Mouse (Mus musculus) testis, postnatal 14 days (tissue): ENCODE data around the gene Sord.
"Not testable (repeated sequence)": the region's sequence is repeated elsewhere in the genome, so short reads cannot be mapped to it uniquely, and the experiment has no call there.

ENCODE experiments used
- DNase-seq: peaks from one replicate; pipeline ENCODE4 v3.0.0; 2021; ENCODE audit warnings: low spot score

The Sord gene

DNA sequence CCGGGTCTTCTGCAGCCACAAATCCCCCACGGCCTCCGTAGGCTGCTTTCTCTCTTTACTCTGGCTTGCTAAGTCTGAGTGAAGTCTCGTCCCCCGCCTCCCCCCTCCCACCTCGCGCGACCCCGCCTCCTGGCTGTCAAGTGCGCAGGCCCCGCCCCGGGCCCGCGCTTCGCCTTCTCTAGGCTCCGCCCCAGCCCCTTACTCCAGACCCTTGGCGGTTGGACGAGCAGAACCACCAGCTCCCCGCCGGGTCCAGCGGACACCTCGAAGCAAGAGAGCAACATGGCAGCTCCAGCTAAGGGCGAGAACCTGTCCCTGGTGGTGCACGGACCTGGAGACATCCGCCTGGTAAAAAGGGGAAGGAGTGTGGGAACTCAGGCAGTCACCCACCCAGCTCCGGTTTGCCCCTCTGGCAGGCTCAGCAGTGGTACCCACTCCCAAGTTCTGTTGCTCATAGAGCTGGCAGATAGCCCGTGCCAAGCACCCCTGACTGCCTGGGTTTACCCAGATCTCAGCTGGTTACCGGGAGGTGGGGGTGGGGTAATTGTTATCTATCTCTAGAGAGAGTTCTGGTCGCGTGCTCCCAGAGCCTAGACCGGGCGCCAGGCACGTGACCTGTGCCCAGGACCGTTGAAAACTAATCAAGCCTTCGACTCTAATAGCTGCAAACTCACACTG, at the start of gene Sord:
Gene Sord, plus strand, starts transcription at position 139 of the 678 bp plus-strand sequence.
- peak; percentile 83 for DNase-seq

DNA sequence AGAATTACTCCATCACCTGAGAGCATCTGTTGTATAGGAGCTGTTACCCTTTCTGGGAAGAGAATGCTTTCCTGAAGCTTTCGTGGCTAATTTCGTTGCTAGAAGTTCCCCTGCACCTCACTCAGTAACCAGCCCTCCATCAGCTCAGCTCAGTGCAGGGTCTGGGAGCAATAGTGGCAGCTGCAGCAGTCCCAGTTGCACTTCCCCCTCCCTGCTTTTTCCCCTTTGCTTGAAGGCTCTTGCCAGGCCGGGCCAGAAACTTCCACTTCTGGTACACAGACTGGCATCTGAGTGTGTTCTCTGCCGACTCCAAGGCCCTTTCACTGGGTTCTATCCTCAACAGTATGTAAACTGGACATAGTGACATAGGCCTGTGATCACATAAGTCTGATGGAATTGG, 49.5 kb upstream of the Sord start:
- DNase-seq: no peak

DNA sequence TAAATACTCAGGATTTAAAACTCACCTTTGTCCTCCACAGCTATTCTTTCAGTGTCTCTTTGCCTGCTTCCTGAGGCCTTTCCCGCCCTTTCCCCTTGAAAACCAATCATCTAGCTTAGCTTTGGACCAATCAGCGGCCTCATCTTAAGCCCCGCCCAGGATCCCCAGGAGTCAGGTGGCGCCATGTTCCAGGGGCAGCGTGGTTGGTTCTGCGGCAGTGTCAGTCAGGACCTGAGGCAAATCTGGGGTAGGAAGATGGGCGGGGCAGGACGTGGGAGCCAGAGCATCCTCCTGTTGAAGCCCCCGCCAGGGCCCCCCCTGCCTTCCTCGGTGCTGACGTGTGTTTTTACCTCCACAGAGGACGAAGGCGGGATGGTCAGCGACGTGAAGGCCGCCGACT, 48.4 kb upstream of the Sord start, which contains the start of the genes Patl2 and Terb2:
Gene Patl2, minus strand, starts transcription at position 84 of the 400 bp plus-strand sequence.
Gene Terb2, plus strand, starts transcription at position 167 of the 400 bp plus-strand sequence.
- DNase-seq: peak; percentile 94

DNA sequence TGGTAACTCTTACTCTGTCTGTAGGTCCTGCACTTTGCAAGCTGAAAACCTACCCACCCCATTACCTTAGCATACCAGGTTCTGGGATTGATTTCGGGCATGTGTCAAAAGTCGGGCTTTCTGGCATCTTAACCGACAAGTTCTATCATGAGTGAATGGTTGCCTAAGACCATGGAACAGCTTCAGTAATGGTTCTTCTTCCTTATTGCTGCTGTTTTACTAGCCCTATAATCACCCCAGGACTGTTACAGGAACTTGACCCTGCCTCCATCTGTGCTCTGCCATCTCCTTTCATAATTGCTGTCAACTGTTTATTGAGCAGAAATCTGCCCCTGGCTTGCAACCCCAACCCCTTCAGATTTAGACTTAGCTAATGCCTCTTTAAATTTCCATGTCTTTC, 47.8 kb upstream of the Sord start:
- no peak for DNase-seq

DNA sequence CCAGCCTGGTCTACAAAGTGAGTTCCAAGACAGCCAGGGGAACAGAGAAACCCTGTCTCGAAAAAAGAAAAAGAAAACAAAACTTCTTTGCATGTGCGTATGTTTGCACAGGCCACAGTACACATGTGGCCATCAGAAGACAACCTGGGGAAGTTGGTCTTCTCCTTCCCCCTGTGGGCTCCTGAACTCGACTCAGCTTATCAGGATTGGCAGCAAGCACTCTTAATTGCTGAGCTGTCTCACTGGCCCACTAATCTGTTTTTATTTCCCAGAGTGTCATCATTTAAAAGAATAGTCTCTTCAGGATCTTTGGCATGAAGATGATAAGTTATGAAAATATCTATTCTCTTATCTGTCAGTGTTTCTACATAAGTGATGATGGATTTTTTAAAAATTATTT, 42.7 kb upstream of the Sord start:
- no peak for DNase-seq

DNA sequence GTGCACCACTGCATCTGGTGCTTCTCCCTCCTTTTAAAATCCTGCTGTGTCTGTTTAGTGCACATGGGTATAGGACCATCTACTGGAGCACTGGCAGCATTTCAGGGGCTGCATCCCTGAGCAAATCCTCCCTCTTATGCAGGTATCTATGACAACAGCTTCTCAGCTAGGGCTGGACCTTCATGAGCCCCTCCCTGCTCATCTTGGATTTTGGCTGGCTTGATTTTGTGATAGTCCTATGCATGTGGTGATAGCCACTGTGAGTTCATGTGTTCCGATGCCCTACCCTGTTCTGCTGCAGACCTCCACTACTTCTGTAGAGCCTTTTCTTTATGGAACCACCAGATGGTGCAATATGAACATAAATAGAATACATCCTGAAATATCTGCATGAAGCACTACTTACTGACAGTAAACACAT, 40.0 kb upstream of the Sord start:
- DNase-seq: no peak

DNA sequence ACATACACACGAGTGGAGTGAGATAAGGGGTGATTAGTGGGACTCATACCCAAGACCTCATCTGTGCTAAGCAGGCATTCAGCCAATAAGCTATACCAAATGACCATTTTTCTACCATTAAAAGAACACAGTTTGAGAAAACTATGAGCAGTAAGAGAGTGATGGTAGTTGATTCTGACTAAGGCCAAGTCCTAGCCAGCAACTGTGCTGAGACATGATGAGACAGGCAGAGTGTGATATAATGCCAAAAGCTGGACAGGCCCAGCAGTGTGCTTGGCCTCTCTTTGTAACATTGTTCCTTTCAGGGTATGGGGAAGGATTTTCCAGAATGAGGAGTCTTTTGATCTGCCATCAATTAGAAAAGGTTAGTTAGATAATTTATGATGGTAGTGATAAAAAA, 33.0 kb upstream of the Sord start:
- DNase-seq: no peak

DNA sequence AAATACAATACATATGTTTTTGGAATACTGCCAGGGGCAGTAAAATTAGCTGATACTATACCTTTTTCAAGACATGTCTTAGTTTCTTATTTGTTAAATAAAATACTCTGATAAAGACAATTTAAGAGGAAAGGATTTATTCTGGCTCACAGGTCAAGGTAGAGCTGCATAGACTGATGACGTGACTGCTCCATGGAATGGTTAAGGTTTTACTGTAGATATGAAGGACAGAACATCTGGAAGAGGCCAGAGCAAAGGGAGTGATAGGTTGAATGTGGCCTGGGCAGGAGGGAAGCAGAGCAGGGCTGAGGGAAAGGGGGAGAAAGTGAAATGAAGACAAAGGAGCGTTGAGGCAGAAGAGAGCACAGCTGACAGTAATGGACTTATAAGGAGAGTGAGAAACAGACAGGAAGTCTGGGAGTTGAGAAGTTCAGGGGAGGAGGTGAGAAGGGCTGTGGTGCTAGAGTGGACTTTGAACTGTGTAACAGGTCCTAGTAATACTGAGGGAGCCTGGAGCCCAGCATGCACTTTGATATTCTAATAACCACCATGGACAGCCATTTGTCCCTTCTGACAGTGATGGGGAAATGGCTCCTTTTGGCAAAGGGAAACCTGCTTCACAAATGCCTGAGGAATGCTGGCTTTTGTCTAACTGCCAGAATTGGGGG, 28.0 kb upstream of the Sord start:
- no peak for DNase-seq

DNA sequence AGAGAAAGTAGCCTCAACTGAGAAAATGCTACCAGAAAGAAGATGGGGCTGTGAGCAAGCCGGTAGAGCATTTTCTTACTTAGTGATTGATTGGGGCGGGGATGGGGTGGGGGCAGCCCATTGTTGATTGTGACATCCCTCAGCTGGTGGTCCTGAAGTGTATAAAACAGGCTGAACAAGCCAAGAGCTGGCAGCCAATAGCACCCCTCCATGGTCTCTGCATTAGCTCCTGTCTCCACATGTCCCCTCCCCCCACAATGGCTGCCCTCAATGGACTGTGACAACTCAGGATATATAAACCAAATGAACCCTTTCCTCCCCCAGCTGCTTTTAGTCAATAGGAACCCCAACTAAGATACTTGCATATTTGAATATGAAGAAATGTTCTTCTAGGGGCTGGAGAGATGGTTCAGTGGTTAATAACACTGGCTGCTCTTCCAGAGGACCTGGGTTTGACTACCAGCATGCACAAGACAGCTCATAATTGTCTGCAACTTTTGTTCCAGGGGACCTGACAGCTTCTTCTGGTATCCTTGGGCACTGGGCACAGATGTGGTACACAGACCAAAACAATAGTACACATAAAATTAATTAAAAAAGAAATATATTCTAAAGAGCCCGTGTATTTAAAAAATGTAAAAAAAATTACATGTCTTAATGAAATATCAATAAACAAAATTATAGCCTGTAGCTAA, 23.9 kb upstream of the Sord start:
- no peak for DNase-seq

DNA sequence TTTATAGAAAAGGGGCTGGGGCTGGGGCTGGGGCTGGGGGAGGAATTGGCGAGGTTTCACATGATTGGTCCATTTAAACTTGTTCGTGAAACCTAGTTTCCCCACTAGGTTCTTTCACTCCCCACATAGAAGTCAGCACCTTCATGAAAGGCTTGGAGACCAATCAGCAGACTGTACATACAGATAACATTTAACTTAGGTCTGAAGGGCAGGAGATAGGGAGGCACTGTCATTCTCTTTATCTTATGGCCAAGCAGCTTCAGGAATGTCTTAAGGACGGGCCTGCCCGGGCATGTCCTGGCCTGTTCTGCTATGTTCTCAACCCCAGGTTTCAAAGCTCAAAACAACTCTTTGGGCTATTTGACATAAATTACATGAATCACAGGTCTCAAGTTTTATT, 17.5 kb upstream of the Sord start:
- not testable (repeated sequence) for DNase-seq

DNA sequence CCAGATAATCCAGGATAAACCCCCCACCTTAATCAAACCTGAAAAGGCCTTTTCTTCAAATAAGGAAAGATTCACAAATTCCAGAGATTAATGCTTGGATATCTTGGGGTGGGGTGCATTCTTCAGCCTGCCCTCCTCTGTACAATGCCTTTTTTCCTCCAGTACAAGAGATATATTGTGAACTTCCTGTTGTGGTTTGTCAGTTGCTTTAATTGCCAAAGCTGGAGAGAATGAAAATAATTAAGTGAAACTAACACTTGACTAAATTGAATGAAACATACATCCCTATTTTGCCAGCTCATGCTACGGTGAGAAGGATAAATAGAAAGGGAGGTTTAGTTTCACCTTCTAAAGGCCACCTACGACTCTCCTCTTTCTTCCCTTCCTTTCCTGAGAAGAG, 16.3 kb upstream of the Sord start:
- DNase-seq: no peak

DNA sequence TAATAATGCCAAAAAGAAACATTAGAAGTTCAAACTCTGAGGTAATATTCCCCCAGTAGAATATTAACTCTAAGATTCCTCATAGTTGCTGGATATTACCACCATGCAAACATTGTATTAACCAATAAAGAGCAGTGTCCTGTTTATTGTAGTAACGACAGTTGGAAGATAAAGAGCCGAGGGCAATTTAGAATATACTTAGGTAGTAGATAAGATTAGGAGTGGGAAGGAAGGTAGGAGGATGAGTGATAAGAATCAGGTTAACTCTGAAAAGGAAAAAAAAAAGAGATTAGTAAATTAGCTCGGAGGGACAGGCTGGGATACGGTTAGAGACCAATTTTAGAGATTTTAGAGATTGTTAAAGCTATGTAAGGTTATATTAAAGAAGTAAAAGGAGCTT, 13.2 kb upstream of the Sord start:
- DNase-seq: no peak

DNA sequence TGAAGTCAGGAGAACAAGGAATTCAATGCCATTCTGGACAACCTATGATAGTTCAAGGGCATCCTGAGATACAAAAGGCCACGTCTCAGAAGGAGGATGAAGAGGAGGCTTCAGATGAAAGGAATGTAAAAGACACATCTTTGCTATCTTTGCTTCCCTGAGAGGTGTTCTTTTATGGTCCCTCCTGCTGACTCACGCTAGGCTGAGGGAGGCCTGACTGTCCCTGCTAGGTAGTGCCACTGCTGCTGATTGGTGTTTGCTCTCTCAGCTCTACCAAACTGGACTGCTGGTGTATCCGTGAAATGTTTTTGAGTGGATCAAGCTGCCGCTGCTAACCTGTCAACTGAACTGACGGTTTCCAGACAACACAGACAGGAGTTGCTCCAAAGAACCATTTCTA, 12.8 kb upstream of the Sord start:
- no peak for DNase-seq

DNA sequence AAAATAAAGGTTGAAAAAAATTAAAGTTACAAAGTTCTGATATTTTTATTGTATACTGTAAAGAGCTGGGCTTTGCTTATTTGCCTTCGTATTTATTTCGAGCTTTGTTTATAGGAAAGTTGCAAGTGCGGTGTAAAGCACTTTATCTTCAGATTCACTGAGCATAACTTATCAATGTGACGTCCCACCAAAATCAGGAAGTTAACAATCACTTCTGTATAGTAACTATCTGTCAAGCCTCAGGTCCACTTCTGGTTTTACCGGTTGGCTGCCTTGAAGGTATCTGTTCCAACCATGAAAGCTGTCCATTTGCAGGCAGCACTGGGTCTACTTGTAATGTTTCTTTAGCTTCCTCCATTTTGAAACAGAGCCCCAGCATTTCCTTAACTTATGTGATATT, 12.3 kb upstream of the Sord start:
- no peak for DNase-seq

DNA sequence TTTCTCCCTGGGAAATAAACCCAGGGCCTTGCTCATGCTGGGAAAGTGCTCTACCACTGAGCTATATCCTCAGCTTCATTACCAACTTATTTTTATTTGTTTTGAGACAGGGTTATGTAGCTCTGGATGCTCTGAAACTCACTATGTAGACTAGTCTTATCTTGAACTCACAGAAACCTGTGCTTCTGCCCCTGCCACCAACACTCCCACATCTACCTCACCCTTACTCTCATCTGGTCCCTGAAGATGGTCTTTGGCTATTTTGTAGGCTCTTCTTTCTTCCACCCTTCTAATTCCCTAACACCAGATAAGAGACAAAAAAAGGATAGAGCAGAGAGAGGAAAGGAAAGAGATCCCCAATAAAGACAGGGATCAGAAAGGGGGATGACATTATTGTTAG, 10.9 kb upstream of the Sord start:
- DNase-seq: no peak

DNA sequence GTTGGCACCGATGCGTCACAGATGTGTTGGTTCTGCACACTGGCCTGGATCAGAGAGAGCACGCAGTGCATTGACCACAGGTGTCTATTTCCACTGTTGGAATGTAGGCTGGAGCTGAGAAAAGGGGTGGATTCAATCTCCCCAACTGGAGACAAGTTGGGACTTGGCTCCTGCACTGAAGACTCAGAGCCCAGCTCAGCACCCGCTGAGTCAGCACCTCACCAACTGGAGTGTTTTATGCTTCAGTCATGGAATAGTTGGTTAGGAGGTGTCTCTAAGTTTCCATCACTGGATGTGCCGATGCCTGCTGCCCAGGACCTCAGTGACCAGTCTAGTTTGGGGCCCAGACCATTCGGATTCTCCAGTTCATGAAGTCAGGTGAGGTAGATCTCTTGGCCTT, 4.2 kb upstream of the Sord start:
- no peak for DNase-seq

DNA sequence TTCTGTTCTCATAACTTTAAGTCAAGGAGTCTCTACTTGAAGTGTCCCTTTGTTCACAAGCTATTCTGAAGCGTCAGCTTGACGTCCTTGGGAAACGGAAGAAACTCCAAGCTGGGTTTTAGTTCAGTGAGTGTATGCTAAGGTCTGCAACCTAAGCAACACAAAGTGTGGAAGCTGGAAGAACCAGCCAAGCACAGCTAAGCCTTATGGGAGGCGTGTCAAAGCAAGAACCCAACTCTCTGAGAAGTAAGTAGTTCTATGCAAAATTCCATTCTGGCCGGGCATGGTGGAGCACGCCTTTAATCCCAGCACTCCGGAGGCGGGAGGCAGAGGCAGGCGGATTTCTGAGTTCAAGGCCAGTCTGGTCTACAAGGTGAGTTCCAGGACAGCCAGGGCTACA, 2.9 kb upstream of the Sord start:
- DNase-seq: no peak

DNA sequence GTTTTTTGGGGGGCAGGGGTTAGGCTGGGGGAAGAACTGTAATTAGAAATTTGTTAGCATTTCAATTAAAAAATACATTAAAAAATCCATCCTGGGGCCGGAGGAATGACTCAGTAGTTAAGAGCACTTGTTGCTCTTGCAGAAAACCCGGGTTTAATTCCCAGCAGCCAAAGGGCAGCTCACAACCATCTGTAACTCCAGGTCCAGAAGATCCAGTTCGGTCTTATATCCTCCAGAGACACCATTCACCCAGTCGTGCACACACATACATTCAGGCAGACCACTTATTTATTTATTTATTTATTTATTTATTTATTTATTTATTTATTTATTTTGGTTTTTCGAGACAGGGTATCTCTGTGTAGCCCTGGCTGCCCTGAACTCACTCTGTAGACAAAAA, 1.2 kb upstream of the Sord start:
- DNase-seq: no peak

DNA sequence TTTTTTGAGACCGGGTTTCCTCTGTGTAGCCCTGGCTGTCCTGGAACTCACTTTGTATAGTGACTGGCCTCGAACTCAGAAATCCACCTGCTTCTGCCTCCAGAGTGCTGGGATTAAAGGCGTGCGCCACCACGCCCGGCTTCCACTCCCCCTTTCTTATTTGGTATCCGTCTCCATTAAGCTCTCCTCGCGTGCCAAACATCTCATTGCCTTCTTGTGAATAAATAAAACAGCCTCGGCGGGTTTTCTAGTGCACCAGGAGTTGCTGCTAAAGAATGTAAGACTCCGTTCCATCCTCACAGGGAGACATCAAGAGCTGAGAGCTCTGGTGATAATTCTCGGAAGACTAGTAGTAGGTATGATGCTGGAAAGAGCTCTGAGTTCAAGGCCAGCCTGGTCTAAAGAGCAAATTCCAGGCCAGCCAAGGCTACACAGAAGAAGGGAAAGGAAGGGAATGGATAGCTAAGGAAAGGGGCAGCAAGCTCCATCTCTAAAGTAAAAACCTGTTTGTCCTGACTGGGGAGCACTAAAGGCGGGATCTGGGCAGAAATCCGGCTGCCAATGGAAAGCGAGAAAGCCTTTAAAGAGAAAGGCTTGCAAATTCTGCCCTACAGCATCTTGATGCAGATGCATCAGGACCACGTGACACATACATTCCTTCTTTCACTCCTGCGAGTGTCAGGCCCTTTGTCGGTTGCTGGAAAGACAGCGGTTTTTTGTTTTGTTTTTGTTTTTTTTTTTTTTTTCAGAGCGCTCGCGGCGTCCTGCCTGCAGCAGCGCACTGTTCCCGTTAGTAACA, 591 bp upstream of the Sord start:
- peak; percentile 20 for DNase-seq

DNA sequence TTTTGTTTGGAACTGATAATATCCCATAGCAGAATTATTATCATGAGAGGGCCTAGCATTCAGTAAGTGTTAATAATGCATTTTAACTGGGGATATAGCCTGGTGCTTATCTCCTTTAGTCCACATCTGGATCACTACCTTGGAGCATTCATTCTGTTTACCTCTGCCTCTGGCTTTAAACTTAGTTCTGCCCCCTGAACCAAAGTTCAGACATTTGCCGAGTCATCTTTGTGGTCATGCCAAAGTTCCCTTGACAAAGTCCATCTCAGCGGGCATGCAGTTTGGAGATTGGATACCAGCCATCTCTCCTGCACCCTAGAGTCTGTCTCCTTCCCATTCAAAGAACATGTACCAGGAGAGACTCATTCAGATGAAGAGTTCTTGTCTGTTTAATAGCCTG, 876 bp downstream of the Sord start:
- no peak for DNase-seq

DNA sequence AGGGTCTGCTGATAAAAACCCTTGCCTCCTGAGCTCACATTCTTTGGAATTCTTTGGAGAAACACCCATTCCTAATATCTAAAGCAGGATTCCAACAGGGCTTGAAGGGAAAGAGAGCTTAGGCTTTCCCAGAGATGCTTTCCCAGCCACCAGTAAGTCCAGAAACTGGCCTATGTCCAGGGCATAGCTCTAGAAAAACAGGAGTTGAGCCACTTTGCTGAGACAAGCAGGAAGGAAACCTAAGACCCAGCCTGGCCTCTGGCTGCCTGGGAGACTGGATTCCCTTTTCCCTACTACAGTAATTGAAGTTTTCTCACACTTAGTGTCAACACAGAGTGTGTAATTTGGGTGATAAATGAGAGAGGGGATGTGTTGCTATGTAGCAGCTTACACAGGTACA, 1.8 kb downstream of the Sord start:
- no peak for DNase-seq

DNA sequence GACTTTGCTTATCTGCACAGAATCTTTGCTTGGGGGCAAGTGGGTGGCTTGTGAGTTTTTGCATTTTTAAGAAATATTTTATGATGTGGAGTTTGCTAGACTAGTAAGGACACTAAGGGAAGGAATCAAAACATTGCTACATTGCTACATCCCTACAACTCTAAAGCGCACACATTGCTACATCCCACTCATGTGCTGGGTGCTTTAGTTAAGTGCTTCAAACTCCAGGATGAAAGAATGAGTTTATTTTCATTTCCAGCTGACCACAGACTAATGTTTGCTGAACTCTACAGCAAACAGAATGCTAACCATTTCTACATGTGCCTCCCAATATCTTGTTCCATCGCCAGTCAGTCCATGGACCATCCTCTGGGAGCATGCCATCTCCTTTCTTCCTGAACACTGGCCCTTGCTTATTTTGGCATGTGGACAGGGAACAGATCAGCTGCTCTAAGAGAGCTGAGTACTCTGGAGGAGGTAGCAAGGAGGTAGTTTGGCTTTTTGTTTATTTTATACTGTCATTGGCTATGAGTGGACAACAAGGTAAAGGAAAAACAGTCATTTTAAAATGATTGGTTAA, 3.4 kb downstream of the Sord start:
- no peak for DNase-seq
